Mouse (Mus musculus) large intestine, adult 2 months (tissue): ENCODE results near the gene Gm30083. TPM values are rescaled to one million over a fixed set of nuclear protein-coding genes. Genes with fewer than 3 reads are reported as not detected.

Source experiments
- DNase-seq: peaks from one replicate; pipeline ENCODE4 v3.0.0-alpha.2; 2012; ENCODE audit warnings: low read depth, low spot score
- WGBS: fragments of 180-500 bp; shearing (Covaris S2); methylation state at CpG from one replicate; pipeline ENCODE4 v1.1.7; 2018; 5-methylcytosine and 5-hydroxymethylcytosine counted together
- polyA plus RNA-seq: library from polyadenylated mRNA; depleted of rRNA; stranded (reverse); fragments of >200 nt; gene quantifications from 2 replicates; pipeline ENCODE4 v1.2.3, GENCODE M21; 2012; rRNA removed

The Gm30083 gene
- polyA plus RNA-seq, 1 experiment = not detected

GRCm38 (mm10) chr14:33972679-33973078 is 42.3 kb downstream of the Gm30083 start:
- 44% methylated on average over 7 of the region's 7 CpGs for WGBS
- no peak for DNase-seq

- DNase-seq = no peak
- 58% methylated on average over 7 of the region's 7 CpGs for WGBS
Observed at GRCm38 (mm10) chr14:33965675-33966074, 49.3 kb downstream of the Gm30083 start.

- 14% methylated on average over 9 of the region's 9 CpGs for WGBS
- DNase-seq = peak; percentile 8
Observed at GRCm38 (mm10) chr14:33959341-33959740, 55.6 kb downstream of the Gm30083 start.

- WGBS = 63% methylated on average over 3 of the region's 3 CpGs
Observed at GRCm38 (mm10) chr14:33958841-33959240, 56.1 kb downstream of the Gm30083 start.

GRCm38 (mm10) chr14:33958186-33958585 is 56.8 kb downstream of the Gm30083 start:
- 82% methylated on average over 4 of the region's 4 CpGs for WGBS

More at GRCm38 (mm10) chr14:33958841-33959240, 56.1 kb downstream of the Gm30083 start:
- no peak for DNase-seq

GRCm38 (mm10) chr14:33956055-33956454 is 58.9 kb downstream of the Gm30083 start:
- 72% methylated on average over 13 of the region's 13 CpGs for WGBS
- DNase-seq = no peak

More at GRCm38 (mm10) chr14:33958186-33958585, 56.8 kb downstream of the Gm30083 start:
- DNase-seq = no peak

- WGBS = 80% methylated on average over 5 of the region's 5 CpGs
Observed at GRCm38 (mm10) chr14:33953761-33954160, 61.2 kb downstream of the Gm30083 start, which contains the start of gene Rbp3. Gene Rbp3 (plus strand): TSS chr14:33954003.

GRCm38 (mm10) chr14:33952233-33952981 is 62.6 kb downstream of the Gm30083 start:
- WGBS = 33% methylated on average over 6 of the region's 6 CpGs
- no peak for DNase-seq

More at GRCm38 (mm10) chr14:33953761-33954160, 61.2 kb downstream of the Gm30083 start, which contains the start of gene Rbp3:
- DNase-seq = no peak

GRCm38 (mm10) chr14:33946125-33946524 is 68.9 kb downstream of the Gm30083 start:
- DNase-seq = no peak
- WGBS = 65% methylated on average over 6 of the region's 6 CpGs

GRCm38 (mm10) chr14:33942222-33942621 is 72.8 kb downstream of the Gm30083 start:
- no peak for DNase-seq
- 73% methylated on average over 5 of the region's 5 CpGs for WGBS

GRCm38 (mm10) chr14:33940739-33941138 is 74.2 kb downstream of the Gm30083 start, which contains the start of gene Gdf2:
Gene Gdf2 (plus strand): TSS chr14:33941039.
- WGBS = 66% methylated on average over 8 of the region's 8 CpGs
- no peak for DNase-seq

GRCm38 (mm10) chr14:33939117-33939516 is 75.9 kb downstream of the Gm30083 start:
- WGBS = 28% methylated on average over 9 of the region's 9 CpGs

More at GRCm38 (mm10) chr14:33939117-33939516, 75.9 kb downstream of the Gm30083 start:
- no peak for DNase-seq

Other genes with a start within 250 kb of the Gm30083 start
- gene Gdf10, start 91.6 kb downstream of the Gm30083 start, polyA plus RNA-seq = 1.1 and 1.9 TPM in 2 replicates
- gene Gdf2, start 74.1 kb downstream of the Gm30083 start, polyA plus RNA-seq = not detected in 2 replicates
- not detected in 2 replicates for gene Rbp3, start 61.2 kb downstream of the Gm30083 start, polyA plus RNA-seq
- gene Zfp488, start 36.4 kb downstream of the Gm30083 start, polyA plus RNA-seq = not detected in 2 replicates
- gene Gm5460, start 1.6 kb upstream of the Gm30083 start, polyA plus RNA-seq = not detected in 2 replicates
- not detected in 2 replicates for gene Antxrl, start 37.5 kb upstream of the Gm30083 start, polyA plus RNA-seq
- 0.49 and 0.69 TPM in 2 replicates for gene Anxa8, start 70.8 kb upstream of the Gm30083 start, polyA plus RNA-seq
- gene A630023A22Rik, start 87.6 kb upstream of the Gm30083 start, polyA plus RNA-seq = not detected in 2 replicates
- 0.47 and 1.1 TPM in 2 replicates for gene Npy4r, start 137.3 kb upstream of the Gm30083 start, polyA plus RNA-seq
- 0.04 TPM in 2 replicates for gene Gprin2, start 186.5 kb upstream of the Gm30083 start, polyA plus RNA-seq
- gene Syt15, start 204.4 kb upstream of the Gm30083 start, polyA plus RNA-seq = 1.4 and 2.7 TPM in 2 replicates